Mouse (Mus musculus) thymus, postnatal 4 days (tissue): Measurements from ENCODE around the gene Pou3f1.
"Not testable (repeated sequence)": the region's sequence is repeated elsewhere in the genome, so short reads cannot be mapped to it uniquely, and the experiment has no call there.

Experiments used
- DNase-seq: peaks from one replicate; pipeline ENCODE4 v3.0.0; 2021

Gene Pou3f1

GRCm38 (mm10) chr4:124693135-124693894 is 36.7 kb downstream of the Pou3f1 start, which contains the start of gene Utp11:
Gene Utp11 (minus strand): TSS chr4:124693600.
- DNase-seq: peak; percentile 86

GRCm38 (mm10) chr4:124694572-124694971 is 38.0 kb downstream of the Pou3f1 start:
- DNase-seq: no peak

- DNase-seq: peak; percentile 45
These were observed 39.3 kb downstream of the Pou3f1 start for GRCm38 (mm10) chr4:124695786-124696516.

- peak; percentile 30 for DNase-seq
These were observed 43.2 kb downstream of the Pou3f1 start for GRCm38 (mm10) chr4:124699791-124700190.

GRCm38 (mm10) chr4:124700248-124700971 is 43.8 kb downstream of the Pou3f1 start, which contains the start of gene Fhl3:
Gene Fhl3 (plus strand): TSS chr4:124700701.
- DNase-seq: peak; percentile 85

- DNase-seq: peak; percentile 56
These were observed 44.6 kb downstream of the Pou3f1 start for GRCm38 (mm10) chr4:124701052-124701845.

- no peak for DNase-seq
These were observed 45.3 kb downstream of the Pou3f1 start for GRCm38 (mm10) chr4:124701916-124702315.

- DNase-seq: peak; percentile 49
These were observed 46.8 kb downstream of the Pou3f1 start for GRCm38 (mm10) chr4:124703406-124703805.

- peak; percentile 58 for DNase-seq
These were observed 47.5 kb downstream of the Pou3f1 start for GRCm38 (mm10) chr4:124703881-124704796.

GRCm38 (mm10) chr4:124704797-124705474 is 48.3 kb downstream of the Pou3f1 start:
- DNase-seq: peak; percentile 58

GRCm38 (mm10) chr4:124705661-124706269 is 49.2 kb downstream of the Pou3f1 start:
- DNase-seq: peak; percentile 17

- peak; percentile 58 for DNase-seq
These were observed 51.0 kb downstream of the Pou3f1 start for GRCm38 (mm10) chr4:124707381-124708199.

GRCm38 (mm10) chr4:124708200-124708517 is 51.6 kb downstream of the Pou3f1 start:
- not testable (repeated sequence) for DNase-seq

GRCm38 (mm10) chr4:124708518-124709477 is 52.2 kb downstream of the Pou3f1 start:
- peak; percentile 77 for DNase-seq

- DNase-seq: peak; percentile 41
These were observed 53.4 kb downstream of the Pou3f1 start for GRCm38 (mm10) chr4:124709961-124710446.
